Mouse (Mus musculus) bone marrow macrophage, adult 2 months (primary cell): ENCODE data around the gene Olfr1157.

Experiments used
- CTCF ChIP-seq: IDR thresholded peaks from 2 replicates; pipeline ENCODE4 v1.5.1; 2012; ENCODE audit warnings: low read depth, mild to moderate bottlenecking, low read length, moderate library complexity
- POLR2A ChIP-seq: IDR thresholded peaks from 2 replicates; pipeline ENCODE4 v1.6.1; 2012; ENCODE audit warnings: mild to moderate bottlenecking, low read depth, low read length, borderline replicate concordance

DNA sequence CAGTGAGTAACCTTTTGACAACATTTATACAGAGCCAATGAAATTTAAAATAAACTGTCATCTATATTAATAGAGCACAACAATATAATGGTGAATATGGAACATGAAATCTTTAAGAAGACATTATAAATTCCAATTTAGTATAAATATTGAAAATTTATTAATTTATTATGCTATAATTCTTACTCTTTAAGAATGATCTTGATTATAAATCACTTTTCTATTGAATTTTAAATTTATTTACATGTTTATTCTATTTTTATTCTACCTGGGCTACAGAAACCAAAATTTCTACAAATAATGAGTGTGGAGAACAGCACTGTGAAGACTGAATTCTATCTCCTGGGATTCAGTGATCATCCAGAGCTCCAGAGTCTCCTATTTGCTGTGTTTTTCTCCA, 21.7 kb upstream of the Olfr1157 start, which contains the start of gene Olfr1158:
- TF ChIP-seq POLR2A (no peak), CTCF (no peak)
